Mouse (Mus musculus) kidney, embryonic 16.5 days (tissue): ENCODE results near the gene Lrp10. TPM values are rescaled to one million over a fixed set of nuclear protein-coding genes. Genes with fewer than 3 reads are reported as not detected.
A peak's percentile ranks its signal among the peaks of the same experiment; 100 is the strongest.

Source experiments
- ATAC-seq: fragments of 200-750 bp; cut with Nextera tagmentation; 2 replicates; pipeline ENCODE4 v1.8.0; 2017; ENCODE audit warnings: moderate TSS enrichment; ENCODE audit not compliant: low FRiP score, low TSS enrichment
- H3K27ac ChIP-seq: fragments of 300-500 bp; sonication (generic); 2 replicates; pipeline ENCODE4 v1.5.1; 2014; ENCODE audit warnings: low read length
- H3K27me3 ChIP-seq: fragments of 300-500 bp; sonication (generic); 2 replicates; pipeline ENCODE4 v1.6.1; 2014; ENCODE audit warnings: low read length, control low read depth, mixed read lengths; ENCODE audit not compliant: insufficient read depth
- H3K36me3 ChIP-seq: fragments of 300-500 bp; sonication (generic); 2 replicates; pipeline ENCODE4 v1.6.1; 2014; ENCODE audit warnings: low read length, control low read depth, mixed read lengths; ENCODE audit not compliant: insufficient read depth
- H3K4me1 ChIP-seq: fragments of 300-500 bp; sonication (generic); 2 replicates; pipeline ENCODE4 v1.6.1; 2014; ENCODE audit warnings: low read length, control low read depth, mixed read lengths; ENCODE audit not compliant: insufficient read depth
- H3K4me2 ChIP-seq: fragments of 300-500 bp; sonication (generic); replicated peaks from 2 replicates; pipeline ENCODE4 v1.6.1; 2014; ENCODE audit warnings: low read depth, low read length
- H3K4me3 ChIP-seq: fragments of 300-500 bp; sonication (generic); 2 replicates; pipeline ENCODE4 v1.5.1; 2014; ENCODE audit warnings: mild to moderate bottlenecking, low read length
- H3K9ac ChIP-seq: fragments of 300-500 bp; sonication (generic); replicated peaks from 2 replicates; pipeline ENCODE4 v1.6.1; 2014; ENCODE audit warnings: low read length
- H3K9me3 ChIP-seq: fragments of 300-500 bp; sonication (generic); 2 replicates; pipeline ENCODE4 v1.6.1; 2016; ENCODE audit warnings: low read length, control low read depth
- whole genome bisulfite sequencing: fragments of 180-500 bp; shearing (Covaris S2); extraction: QIAGEN DNeasy Blood & Tissue Kit; methylation state at CpG from one replicate; pipeline ENCODE4 v1.1.7; 2014; 5-methylcytosine and 5-hydroxymethylcytosine counted together
- polyA plus RNA-seq: library from polyadenylated mRNA; unstranded; fragments of >200 nt; fragmentation: Nextera tagmentation; extraction: Ambion mirVana; gene quantifications from 2 replicates; pipeline ENCODE4 v1.2.1, GENCODE M21; 2015

The Lrp10 gene
- polyA plus RNA-seq, 1 experiment from 2014 or later: 58.8 TPM

DNA sequence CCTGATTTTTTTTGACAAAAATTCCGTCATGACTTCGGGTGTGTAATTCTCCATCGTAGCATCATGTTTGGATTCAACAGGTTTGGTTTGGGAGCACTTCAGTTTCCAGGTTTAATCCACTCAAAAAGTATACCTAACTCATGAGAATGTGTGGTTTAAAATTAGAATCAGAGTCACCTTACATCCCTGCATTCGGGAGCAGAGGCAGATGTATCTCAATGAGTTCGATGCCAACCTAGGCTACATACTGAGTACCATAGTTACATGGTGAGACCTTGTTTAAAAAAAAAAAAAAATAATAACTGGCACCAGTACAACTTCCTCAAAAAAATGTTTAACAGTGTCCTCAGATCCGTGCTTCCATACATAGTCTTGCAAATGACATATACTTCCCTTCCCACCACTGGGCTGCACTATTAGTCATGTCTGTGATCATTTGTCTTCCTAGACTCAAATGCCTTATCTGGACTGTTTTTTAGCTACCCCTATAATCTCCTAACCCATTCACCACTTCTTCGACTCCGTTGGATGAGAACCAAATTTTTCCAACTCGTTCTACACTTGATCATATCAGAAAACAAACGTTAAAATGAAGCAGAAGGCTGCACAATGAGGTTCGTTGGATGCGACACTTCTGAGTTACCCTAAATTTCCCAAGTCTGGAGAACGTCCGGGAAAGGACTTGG, 37.8 kb upstream of the Lrp10 start:
- H3K9me3 ChIP-seq: no peaks in the 10 kb centered on the region
- H3K27me3 ChIP-seq: no peaks in the 10 kb centered on the region
- H3K9ac ChIP-seq: peak overlapping the region; percentile 91
- H3K36me3 ChIP-seq: 0 out of 2 replicates have a peak, but pooled peaks cover 9% of the 10 kb centered on the region
- H3K4me3 ChIP-seq: peak overlapping the region; percentile 85
- 33% methylated on average over 14 of the region's 14 CpGs for WGBS
- H3K27ac ChIP-seq: peak overlapping the region; percentile 91
- peaks cover 26% of the 10 kb centered on the region for H3K4me1 ChIP-seq
- H3K4me2 ChIP-seq: peak overlapping the region; percentile 73
- peak; percentile 36; the same call in 1 of the 2 replicates for ATAC-seq

DNA sequence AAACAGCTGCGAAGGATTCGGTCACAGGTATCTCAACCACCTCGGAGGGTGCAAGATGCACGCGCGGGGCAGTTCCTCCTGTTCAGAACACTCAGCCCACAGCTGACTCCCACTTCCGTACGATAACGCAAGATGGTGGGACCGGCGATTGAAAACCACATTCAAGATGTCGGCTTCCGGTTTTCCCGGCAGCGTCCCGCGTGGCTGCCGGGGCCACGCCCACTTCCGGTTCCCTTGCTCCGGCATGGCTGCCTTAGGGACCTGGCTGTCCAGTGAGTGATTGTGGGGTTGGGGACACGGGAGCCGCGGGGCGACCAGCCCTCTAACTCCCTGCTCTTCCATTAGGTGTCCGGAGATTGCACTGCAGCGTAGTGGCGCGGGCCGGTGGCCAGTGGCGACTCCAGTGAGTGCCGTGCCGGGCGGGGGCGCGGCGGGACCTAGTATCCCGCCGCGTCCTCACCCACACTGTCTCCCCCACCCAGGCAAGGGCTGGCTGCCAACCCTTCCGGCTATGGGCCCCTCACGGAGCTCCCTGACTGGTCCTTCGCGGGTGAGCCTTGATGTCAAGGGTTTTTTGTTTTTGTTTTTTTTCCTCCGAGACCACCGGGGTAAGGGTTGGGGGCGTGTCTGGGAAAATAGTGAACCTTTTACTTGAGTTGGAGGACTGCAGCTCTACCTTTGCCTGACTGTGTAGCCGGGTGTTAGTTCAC, 37.1 kb upstream of the Lrp10 start, which contains the start of gene Mrpl52:
Gene Mrpl52, plus strand, starts transcription at position 221 of the 710 bp plus-strand sequence.
- Histone ChIP-seq H3K4me1 (peaks cover 26% of the 10 kb centered on the region), H3K4me2 (peak within 1 kb of the TSS; percentile 73), H3K9ac (peak within 1 kb of the TSS; percentile 91), H3K36me3 (0 out of 2 replicates have a peak, but pooled peaks cover 9% of the 10 kb centered on the region), H3K4me3 (peak within 1 kb of the TSS; percentile 85), H3K9me3 (no peaks in the 10 kb centered on the region), H3K27me3 (no peaks in the 10 kb centered on the region), H3K27ac (peak within 1 kb of the TSS; percentile 91)
- under 1% methylated on average over 47 of the region's 48 CpGs for WGBS
- peak; percentile 74 for ATAC-seq

DNA sequence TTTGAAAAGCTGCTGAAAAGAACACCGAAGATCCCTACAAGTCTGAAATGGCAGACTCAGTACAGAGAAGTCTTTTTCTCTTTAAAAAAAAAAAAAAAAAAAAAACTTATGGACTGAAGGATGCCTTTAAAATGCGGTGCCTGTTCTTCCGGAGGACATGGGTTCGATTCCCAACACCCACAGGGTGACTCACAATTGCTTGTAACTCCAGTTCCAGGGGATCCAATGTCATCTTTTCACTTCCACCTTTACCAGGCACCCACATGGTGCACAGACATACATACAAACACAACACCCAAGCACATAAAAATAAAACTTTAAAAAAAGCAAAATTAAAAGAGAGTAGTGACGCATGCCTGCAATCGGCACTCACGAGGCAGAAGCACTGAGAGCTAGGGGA, 36.2 kb upstream of the Lrp10 start:
- Histone ChIP-seq H3K9me3 (no peaks in the 10 kb centered on the region), H3K27me3 (no peaks in the 10 kb centered on the region), H3K4me3 (peak overlapping the region; percentile 85), H3K36me3 (0 out of 2 replicates have a peak, but pooled peaks cover 9% of the 10 kb centered on the region), H3K4me1 (peaks cover 26% of the 10 kb centered on the region), H3K9ac (no peak overlapping the region), H3K4me2 (peak overlapping the region; percentile 73), H3K27ac (no peak overlapping the region)
- 91% methylated on average over 7 of the region's 7 CpGs for WGBS
- ATAC-seq: no peak

DNA sequence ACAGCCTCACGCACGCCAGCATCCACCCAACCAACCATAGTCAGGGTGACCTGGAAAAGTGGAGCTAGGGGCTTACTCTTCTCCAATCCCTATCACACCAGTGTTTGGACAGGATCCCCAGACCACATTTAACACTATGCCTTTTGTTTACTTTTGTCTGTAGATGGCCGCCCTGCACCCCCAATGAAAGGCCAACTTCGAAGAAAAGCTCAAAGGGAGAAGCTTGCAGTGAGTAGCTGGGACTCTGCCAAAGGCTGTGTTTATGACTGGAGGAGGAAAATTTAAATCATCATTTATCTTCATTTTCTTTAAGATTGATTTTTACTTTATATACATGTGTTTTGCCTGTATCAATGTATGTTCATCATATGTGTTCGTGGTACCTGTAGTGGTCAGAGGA, 35.5 kb upstream of the Lrp10 start:
- no peak for ATAC-seq
- Histone ChIP-seq H3K27ac (no peak overlapping the region), H3K9me3 (no peaks in the 10 kb centered on the region), H3K4me2 (no peak overlapping the region), H3K4me3 (no peak overlapping the region), H3K9ac (no peak overlapping the region), H3K36me3 (0 out of 2 replicates have a peak, but pooled peaks cover 9% of the 10 kb centered on the region), H3K4me1 (peaks cover 29% of the 10 kb centered on the region), H3K27me3 (no peaks in the 10 kb centered on the region)
- 82% methylated on average over 5 of the region's 5 CpGs for WGBS

DNA sequence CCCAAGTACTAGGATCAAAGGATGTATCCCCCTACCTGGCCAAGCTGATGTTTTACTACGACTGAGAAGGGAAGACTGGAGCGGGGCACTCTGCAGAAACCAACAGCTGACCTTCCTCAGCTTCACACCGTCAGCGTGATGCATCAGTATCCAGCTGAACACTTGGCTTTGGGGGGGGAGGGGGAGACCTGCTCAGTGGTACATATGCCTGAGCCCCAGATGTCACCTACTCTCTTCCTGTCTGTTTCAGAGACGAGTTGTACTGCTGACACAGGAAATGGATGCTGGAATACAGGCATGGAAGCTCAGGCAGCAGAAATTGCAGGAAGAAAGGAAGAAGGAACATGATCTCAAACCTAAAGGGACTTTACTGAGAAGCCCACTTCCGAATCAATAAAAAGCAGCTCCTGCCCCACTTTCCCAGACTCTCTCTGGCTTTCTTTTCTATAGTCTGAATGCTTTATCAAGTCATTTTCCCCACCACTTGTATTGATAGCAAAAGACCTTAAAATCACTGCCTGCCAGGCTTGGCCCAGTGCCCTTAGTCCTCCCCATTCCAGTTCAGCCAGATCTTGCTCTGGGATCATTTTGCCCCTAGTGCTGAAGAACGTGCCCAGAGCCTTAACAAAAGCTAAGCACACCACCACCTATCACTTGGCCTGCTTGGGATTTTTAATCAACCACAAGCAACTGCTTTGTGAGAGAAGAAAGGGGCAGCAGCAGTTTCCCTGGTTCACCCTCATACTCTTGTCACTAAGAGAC, 34.4 kb upstream of the Lrp10 start:
- Histone ChIP-seq H3K9ac (peak overlapping the region; percentile 97; the same call in 1 of the 2 replicates), H3K27me3 (no peaks in the 10 kb centered on the region), H3K4me3 (0 out of 2 replicates have a peak overlapping the region, but pooled peaks have one; percentile 80), H3K9me3 (no peaks in the 10 kb centered on the region), H3K4me1 (peaks cover 40% of the 10 kb centered on the region), H3K4me2 (peak overlapping the region; percentile 65; the same call in 1 of the 2 replicates), H3K27ac (peak overlapping the region; percentile 96), H3K36me3 (0 out of 2 replicates have a peak, but pooled peaks cover 9% of the 10 kb centered on the region)
- 43% methylated on average over 7 of the region's 7 CpGs for WGBS
- no peak for ATAC-seq

DNA sequence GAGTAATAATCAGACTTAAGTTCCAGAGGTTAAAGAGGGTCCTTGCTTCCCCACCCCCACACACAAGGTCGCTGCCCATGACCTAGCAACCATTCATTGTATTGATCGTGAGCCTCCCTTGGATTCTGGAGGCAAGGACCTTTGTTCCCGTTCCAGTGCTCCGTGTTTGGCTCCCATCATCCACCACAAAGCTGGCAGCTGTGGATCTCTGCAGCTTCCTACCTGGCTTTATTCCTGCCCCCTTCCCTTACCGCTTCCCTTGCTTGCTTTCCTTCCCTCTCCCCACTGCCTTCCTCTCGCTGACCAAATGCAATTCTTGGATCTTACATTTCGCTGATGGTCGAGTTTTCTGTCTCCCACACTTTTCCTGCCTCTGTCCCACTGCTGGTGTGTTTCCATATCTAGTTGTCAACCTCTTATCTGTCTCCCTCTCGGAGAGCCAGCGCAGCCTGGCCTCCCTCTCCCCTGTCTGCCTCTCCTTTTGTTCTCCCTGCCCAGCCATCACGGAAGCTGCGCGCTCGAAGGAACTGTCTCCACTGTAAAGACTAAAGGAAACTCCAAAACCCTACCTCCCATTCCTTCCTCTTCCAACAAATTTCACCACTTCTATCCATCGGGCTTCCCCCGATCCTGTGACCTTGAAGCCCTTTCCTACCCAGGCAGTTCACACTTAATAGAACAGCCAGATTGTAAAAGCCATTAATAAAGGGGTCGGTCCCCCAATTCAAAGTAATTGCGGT, 33.4 kb upstream of the Lrp10 start:
- H3K9ac ChIP-seq: peak overlapping the region; percentile 97
- H3K4me1 ChIP-seq: peaks cover 43% of the 10 kb centered on the region
- H3K4me2 ChIP-seq: peak overlapping the region; percentile 65
- H3K27ac ChIP-seq: peak overlapping the region; percentile 96
- WGBS: 6% methylated on average over 18 of the region's 18 CpGs
- peaks cover 13% of the 10 kb centered on the region for H3K36me3 ChIP-seq
- no peaks in the 10 kb centered on the region for H3K27me3 ChIP-seq
- peak overlapping the region; percentile 80 for H3K4me3 ChIP-seq
- no peak for ATAC-seq
- no peaks in the 10 kb centered on the region for H3K9me3 ChIP-seq

DNA sequence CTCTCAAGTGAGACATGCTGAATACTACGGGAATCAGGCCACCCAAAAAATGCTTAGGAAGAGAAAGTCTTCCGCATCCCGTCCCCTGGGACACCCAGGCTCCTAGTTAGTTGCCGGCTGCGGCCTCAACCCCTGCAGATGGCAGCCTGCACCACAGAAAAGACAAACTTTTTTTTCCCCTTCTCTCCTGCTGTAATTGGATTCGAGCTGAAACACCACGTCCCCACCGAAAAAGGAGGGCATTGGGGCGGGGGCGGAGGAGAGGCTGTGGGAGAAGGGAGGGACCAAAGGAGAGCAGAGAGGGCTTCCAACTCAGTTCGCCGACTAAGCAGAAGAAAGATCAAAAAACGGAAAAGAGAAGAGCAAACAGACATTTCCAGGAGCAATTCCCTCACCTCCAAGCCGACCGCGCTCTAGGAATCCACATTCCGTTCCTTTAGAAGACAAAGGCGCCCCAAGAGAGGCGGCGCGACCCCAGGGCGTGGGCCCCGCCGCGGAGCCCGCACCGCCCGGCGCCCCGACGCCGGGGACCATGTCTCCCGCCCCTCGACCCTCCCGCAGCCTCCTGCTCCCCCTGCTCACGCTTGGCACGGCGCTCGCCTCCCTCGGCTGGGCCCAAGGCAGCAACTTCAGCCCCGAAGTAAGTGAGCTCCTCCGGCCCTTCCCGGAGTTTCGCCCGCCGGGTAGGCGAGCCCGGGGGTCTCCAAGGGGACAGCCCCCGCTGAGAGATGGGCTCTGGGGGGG, 32.4 kb upstream of the Lrp10 start, which contains the start of gene Mmp14:
Gene Mmp14, plus strand, starts transcription at position 279 of the 744 bp plus-strand sequence.
- Histone ChIP-seq H3K27me3 (no peaks in the 10 kb centered on the region), H3K36me3 (peaks cover 16% of the 10 kb centered on the region), H3K9me3 (no peaks in the 10 kb centered on the region), H3K27ac (peak within 1 kb of the TSS; percentile 96), H3K4me2 (peak within 1 kb of the TSS; percentile 65), H3K4me1 (peaks cover 37% of the 10 kb centered on the region), H3K4me3 (peak within 1 kb of the TSS; percentile 80), H3K9ac (peak within 1 kb of the TSS; percentile 97)
- WGBS: under 1% methylated on average over 41 of the region's 49 CpGs
- ATAC-seq: peak; percentile 33; the same call in 1 of the 2 replicates

DNA sequence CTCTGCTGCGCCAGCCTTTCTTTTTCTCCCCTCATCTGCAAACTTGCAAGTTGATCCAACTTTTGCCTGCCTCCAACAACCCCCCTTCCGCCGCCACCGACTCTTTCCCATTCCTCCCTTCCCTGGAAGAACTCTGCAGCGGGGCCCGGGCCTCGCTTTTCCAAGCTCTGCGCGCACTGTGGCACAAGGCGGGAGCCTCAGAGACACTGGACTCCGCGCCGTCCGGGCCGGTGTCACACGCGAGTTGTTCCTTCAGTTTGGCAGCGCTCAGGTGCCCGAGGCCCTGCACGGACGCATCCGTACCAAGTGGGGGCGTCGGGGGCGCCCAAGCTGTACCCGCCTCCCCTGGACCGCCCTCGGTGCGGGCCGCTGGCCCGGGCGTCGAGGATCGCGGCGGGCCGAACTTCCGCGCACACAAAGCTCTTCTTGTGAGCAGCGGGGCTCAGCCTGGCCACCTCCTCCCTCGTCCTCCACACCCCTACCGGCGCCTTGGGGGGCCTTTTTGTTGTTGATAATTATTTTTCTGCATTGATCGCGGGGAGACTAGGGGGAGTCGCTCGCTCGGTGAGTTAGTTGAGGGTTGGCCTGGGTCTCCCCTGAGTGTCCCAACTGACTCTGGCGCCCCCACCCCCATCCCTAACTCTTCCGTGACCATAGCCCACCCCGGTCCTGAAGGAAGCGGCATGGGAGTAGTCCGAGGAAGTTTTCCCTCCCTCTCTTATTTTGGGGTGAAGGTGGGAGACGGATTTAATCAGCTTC, 31.7 kb upstream of the Lrp10 start:
- H3K36me3 ChIP-seq: peaks cover 24% of the 10 kb centered on the region
- H3K27me3 ChIP-seq: no peaks in the 10 kb centered on the region
- H3K4me1 ChIP-seq: peaks cover 37% of the 10 kb centered on the region
- under 1% methylated on average over 54 of the region's 54 CpGs for WGBS
- no peaks in the 10 kb centered on the region for H3K9me3 ChIP-seq
- H3K4me3 ChIP-seq: peak overlapping the region; percentile 80
- H3K27ac ChIP-seq: peak overlapping the region; percentile 96
- ATAC-seq: peak; percentile 43
- peak overlapping the region; percentile 97 for H3K9ac ChIP-seq
- peak overlapping the region; percentile 65 for H3K4me2 ChIP-seq
